Mouse (Mus musculus): Measurements from ENCODE around the gene Slc25a39. TPM values are rescaled to one million over a fixed set of nuclear protein-coding genes. Genes with fewer than 3 reads are reported as not detected.
A peak's percentile ranks its signal among the peaks of the same experiment; 100 is the strongest.
"Not testable (repeated sequence)": the region's sequence is repeated elsewhere in the genome, so short reads cannot be mapped to it uniquely, and the experiment has no call there.

Slc25a39 gene
- polyA plus RNA-seq, 1 experiment: 88.4 TPM

DNA sequence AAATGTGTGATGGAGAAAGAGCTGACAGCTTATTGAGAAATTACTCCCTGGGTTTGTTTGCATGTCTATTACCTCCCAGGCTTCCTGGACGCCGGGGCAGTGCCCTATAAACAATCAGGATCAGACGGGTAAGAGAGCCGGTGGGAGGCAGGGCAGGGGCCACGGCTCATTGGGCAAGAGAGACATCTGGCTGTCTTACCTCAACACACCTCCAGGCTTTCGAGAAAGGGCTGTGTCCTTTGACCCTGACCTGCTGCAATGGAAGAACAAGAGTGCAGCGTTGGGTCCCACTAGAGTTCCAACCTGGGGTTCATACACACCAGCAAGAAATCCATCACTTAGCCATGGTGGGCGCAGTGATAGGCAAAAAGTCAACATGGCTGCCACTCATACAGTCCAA lies 13.8 kb upstream of the Slc25a39 start:
- H3K27ac ChIP-seq (ENCODE audit: insufficient read depth, low read length): no peak overlapping the region
- no peak overlapping the region for H3K4me3 ChIP-seq (ENCODE audit: insufficient read depth, low read length)
- H3K4me1 ChIP-seq (ENCODE audit: control insufficient read depth, insufficient read depth, low read length): no peaks in the 10 kb centered on the region
- TF ChIP-seq CTCF (IDR thresholded peaks at IDR 0.05; ENCODE audit: extremely low read depth, insufficient read depth, low read length): no peak

DNA sequence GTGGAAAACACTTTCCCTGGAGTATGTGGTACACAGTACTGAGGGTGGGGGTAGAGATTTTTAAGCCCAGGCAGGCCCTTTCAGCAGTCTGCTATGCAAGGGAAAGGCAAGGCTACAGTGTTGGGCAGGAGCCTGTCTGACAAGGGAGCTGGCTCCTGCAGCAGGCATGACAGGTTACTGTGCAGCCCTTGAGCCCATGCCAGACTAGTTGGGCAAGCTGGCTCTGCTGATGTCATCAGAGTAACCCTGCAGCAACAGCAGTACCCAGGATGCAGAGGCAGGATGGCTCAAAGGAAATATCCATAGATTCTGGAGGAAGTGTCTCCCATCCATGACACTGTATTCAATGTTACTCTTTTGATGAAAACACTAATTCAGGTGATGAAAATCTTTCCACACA lies 11.1 kb upstream of the Slc25a39 start:
- no peak overlapping the region for H3K27ac ChIP-seq (ENCODE audit: insufficient read depth, low read length)
- TF ChIP-seq CTCF (IDR thresholded peaks at IDR 0.05; ENCODE audit: extremely low read depth, insufficient read depth, low read length) (no peak), POLR2A (IDR thresholded peaks at IDR 0.05; ENCODE audit: extremely low read depth, insufficient read depth, low read length) (no peak)
- H3K4me3 ChIP-seq (ENCODE audit: insufficient read depth, low read length): no peak overlapping the region
- no peaks in the 10 kb centered on the region for H3K4me1 ChIP-seq (ENCODE audit: control insufficient read depth, insufficient read depth, low read length)

DNA sequence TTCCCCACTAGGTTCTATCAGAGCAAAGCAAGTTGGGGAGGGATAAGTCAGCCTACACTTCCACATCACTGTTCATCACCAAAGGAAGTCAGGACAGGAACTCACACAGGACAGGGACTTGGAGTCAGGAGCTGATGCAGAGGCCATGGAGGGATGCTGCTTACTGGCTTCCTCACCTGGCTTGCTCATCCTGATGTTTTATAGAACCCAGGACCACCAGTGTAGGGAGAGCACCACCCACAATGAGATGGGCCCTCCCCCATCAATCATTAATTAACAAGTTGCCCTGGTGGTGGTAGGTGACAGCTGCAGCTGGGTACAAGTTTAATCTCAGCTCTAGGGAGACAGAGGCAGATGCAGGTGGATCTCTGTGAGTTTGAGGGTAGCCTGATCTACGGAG lies 9.4 kb upstream of the Slc25a39 start:
- TF ChIP-seq CTCF (IDR thresholded peaks at IDR 0.05; ENCODE audit: extremely low read depth, insufficient read depth, low read length) (no peak), POLR2A (IDR thresholded peaks at IDR 0.05; ENCODE audit: extremely low read depth, insufficient read depth, low read length) (no peak)
- Histone ChIP-seq H3K4me3 (ENCODE audit: insufficient read depth, low read length) (no peak overlapping the region), H3K4me1 (ENCODE audit: control insufficient read depth, insufficient read depth, low read length) (no peaks in the 10 kb centered on the region), H3K27ac (ENCODE audit: insufficient read depth, low read length) (no peak overlapping the region)

DNA sequence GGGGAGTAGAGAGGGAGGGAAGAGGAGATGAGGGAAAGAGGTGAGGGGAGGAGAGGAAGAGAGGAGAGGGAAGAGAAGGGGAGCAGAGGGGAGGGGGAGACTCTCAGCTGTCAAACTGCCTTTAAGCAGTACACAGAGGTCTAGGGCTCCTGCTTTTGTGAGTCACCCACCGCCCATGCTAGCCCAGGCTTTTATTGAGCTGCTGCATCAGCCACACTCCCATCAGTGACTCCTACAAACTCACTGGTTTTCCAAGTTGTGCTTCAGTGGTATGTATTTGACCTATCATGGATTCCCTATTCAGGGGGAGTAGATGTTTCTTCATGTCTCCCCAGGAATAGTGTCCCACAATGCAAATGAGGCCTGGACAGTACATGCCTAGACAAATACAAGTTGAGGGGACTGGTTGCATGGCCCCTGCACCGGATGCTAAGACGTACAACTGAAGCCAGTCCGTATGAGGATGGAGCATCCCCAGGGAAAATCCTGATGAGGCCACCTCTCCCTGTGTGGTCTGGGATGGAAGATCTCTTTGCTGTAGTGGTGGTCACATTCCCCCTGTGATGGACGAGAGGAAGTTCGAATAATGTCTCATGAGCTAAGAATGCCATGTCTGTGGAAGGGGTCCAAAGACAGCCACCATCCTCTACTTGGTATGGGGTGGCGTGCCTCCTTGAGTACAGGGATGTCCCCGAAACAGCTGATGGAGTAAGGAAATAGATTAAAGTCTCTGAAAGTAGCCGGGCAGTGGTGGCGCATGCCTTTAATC lies 7.5 kb upstream of the Slc25a39 start:
- Histone ChIP-seq H3K4me3 (ENCODE audit: insufficient read depth, low read length) (no peak overlapping the region), H3K27ac (ENCODE audit: insufficient read depth, low read length) (no peak overlapping the region), H3K4me1 (ENCODE audit: control insufficient read depth, insufficient read depth, low read length) (no peaks in the 10 kb centered on the region)
- TF ChIP-seq POLR2A (IDR thresholded peaks at IDR 0.05; ENCODE audit: extremely low read depth, insufficient read depth, low read length) (no peak), CTCF (IDR thresholded peaks at IDR 0.05; ENCODE audit: extremely low read depth, insufficient read depth, low read length) (no peak)

DNA sequence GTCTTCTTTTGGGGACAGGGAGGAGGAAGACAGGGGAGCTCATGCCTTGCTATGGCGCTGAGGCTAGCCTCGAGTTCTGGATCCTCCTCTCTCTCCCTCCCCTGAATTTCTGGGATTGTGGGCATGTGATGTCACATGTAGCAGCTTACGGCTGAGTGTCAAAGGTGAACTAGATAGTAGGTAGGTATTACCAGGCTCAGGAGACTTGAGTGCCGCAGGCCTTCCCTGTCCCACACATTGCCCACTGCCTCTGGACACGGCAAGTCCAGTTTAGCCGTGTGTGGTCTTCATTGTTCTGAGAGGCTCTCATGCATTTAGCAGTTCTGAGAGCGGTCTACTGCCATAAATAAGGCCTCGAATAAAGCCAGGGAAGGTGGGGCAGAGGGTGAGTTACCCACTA lies 5.3 kb upstream of the Slc25a39 start:
- Histone ChIP-seq H3K4me1 (ENCODE audit: control insufficient read depth, insufficient read depth, low read length) (no peaks in the 10 kb centered on the region), H3K4me3 (ENCODE audit: insufficient read depth, low read length) (no peak overlapping the region)

DNA sequence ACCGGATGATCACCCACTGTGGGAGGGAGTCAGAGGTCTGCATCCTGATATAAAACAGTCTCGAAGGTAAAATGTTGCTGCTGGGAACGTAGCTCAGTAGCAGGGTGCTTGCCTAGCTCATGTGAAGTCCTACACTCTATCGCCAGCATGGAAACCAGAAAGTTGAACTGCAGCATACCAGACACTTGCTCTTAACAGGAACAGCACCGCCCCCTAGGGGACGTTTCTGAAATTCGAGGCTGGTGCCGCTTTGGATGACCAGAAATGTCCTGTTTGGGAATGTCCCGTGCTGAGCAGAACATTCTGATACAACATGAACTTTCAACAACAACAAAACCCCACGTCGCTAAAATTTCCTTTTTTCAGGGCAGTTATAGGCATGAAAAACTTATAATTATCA lies 4.0 kb upstream of the Slc25a39 start:
- Histone ChIP-seq H3K27ac (ENCODE audit: insufficient read depth, low read length) (no peak overlapping the region), H3K4me3 (ENCODE audit: insufficient read depth, low read length) (no peak overlapping the region), H3K4me1 (ENCODE audit: control insufficient read depth, insufficient read depth, low read length) (no peaks in the 10 kb centered on the region)
- peak; percentile 96 for TF ChIP-seq CTCF (IDR thresholded peaks at IDR 0.05; ENCODE audit: extremely low read depth, insufficient read depth, low read length)
- TF ChIP-seq POLR2A (IDR thresholded peaks at IDR 0.05; ENCODE audit: extremely low read depth, insufficient read depth, low read length): no peak

More for the DNA sequence above, 5.3 kb upstream of the Slc25a39 start:
- TF ChIP-seq POLR2A (IDR thresholded peaks at IDR 0.05; ENCODE audit: extremely low read depth, insufficient read depth, low read length) (no peak), CTCF (IDR thresholded peaks at IDR 0.05; ENCODE audit: extremely low read depth, insufficient read depth, low read length) (no peak)
- H3K27ac ChIP-seq (ENCODE audit: insufficient read depth, low read length): no peak overlapping the region

DNA sequence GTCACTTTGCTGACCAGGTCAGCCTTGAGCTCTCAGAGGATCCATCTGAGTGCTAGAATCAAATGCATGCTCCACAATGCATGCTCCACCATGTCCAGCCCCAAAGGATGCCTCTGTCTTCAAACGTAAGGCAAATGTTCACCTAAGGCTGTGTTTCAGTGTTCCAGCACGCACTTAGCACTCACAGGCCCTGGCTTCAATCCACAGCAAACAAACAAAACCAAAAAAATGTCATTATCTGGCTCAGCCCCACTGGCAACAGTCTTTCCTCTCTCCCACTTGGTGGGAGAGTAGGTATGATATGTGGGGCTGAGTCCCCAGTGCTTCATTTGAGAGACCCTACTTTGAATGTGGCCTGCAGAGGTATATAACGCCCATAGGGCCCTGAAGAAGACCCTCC lies 3.3 kb upstream of the Slc25a39 start:
- Histone ChIP-seq H3K4me1 (ENCODE audit: control insufficient read depth, insufficient read depth, low read length) (no peaks in the 10 kb centered on the region), H3K27ac (ENCODE audit: insufficient read depth, low read length) (no peak overlapping the region), H3K4me3 (ENCODE audit: insufficient read depth, low read length) (no peak overlapping the region)
- TF ChIP-seq POLR2A (IDR thresholded peaks at IDR 0.05; ENCODE audit: extremely low read depth, insufficient read depth, low read length): no peak
- no peak for TF ChIP-seq CTCF (IDR thresholded peaks at IDR 0.05; ENCODE audit: extremely low read depth, insufficient read depth, low read length)

DNA sequence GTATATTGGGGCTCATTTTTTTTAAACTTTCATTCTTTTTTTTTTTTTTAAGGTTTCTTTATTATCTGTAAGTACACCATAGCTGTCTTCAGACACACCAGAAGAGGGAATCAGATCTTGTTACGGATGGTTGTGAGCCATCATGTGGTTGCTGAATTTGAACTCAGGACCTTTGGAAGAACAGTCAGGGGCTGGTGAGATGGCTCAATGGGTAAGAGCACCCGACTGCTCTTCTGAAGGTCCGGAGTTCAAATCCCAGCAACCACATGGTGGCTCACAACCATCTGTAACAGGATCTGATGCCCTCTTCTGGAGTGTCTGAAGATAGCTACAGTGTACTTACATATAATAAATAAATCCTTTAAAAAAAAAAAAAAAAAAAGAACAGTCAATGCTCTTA lies 2.6 kb upstream of the Slc25a39 start:
- H3K4me1 ChIP-seq (ENCODE audit: control insufficient read depth, insufficient read depth, low read length); H3K27ac ChIP-seq (ENCODE audit: insufficient read depth, low read length); H3K4me3 ChIP-seq (ENCODE audit: insufficient read depth, low read length): not testable (repeated sequence)

DNA sequence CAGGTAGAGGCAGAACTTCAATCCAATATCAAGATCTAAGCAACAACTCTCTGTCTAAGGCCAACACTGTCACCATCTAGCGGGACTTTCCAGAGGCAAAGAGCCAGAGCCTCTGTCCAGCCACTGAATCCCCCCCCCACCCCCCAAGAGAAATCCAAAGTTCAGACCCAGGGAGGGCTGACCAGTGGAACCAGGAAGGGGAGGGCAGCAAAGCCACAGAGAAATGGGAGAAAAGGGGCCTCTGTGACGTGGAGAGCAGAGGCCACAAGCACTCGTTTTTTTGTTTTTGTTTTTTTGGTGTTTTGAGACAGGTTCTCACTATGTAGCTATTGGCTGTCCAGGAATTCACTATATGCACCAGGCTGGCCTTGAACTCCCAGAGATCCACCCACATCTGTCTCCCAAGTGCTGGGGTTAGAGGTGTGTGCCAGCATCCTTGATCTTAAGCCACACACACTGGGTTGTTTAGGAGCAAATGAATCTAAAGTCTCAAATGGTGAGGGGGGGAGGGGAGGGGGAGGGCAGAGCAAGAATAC lies 2.1 kb upstream of the Slc25a39 start:
- Histone ChIP-seq H3K4me1 (ENCODE audit: control insufficient read depth, insufficient read depth, low read length) (0 out of 2 replicates have a peak, but pooled peaks cover 2% of the 10 kb centered on the region), H3K27ac (ENCODE audit: insufficient read depth, low read length) (no peak overlapping the region), H3K4me3 (ENCODE audit: insufficient read depth, low read length) (no peak overlapping the region)
- TF ChIP-seq POLR2A (IDR thresholded peaks at IDR 0.05; ENCODE audit: extremely low read depth, insufficient read depth, low read length) (no peak), CTCF (IDR thresholded peaks at IDR 0.05; ENCODE audit: extremely low read depth, insufficient read depth, low read length) (no peak)
